Mouse (Mus musculus): Measurements from ENCODE around the gene Coa7. TPM values are rescaled to one million over a fixed set of nuclear protein-coding genes. Genes with fewer than 3 reads are reported as not detected.
"Not testable (repeated sequence)": the region's sequence is repeated elsewhere in the genome, so short reads cannot be mapped to it uniquely, and the experiment has no call there.

Gene Coa7
- total RNA-seq, 2 experiments from 2014 or later = 31.4 to 42.1 TPM

DNA sequence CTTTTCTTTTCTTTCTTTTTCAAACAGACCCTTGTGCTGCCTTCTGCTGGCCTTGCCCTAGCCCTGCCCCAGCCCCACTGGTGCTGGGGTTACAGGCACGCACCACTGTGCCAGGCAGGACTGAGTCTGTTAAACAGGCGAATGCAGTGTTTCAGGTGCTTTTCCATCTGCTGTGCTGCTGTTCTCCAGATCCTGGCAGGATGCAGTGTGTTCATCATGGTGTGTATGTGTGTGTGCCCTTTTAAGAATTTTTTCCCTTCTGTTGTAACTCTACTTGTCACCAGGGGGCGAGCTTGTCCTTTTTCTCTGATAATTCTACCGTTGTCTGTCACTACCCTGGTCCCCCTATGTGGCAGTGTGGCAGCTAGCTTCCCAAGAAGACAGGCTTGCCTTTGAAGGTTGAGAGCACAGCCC lies 11.3 kb downstream of the Coa7 start:
- peak; percentile 73 to 81 for DNase-seq (ENCODE audit: low spot score in 2 of 2)

DNA sequence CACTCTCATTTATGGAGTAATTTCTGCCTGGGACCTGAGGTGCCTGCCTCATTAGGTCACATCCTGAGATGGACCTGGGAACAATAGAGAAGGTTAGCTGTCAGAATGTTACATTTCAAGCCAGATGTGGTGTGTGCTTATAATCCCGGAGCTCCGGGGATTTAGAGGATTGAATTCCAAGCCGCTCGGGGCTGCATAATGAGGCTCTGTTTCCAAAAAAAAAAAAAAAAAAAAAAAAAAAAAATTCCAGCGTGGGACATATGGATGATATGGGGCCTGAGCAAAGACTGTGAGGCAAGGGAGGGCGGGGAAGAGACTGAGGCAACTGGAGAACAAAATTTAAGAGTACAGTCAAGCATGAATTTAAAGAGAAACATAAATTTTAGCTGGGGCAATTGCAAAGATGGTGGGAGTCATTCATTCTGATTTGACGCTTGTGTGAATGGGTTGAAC lies 16.7 kb downstream of the Coa7 start:
- no peak for DNase-seq (ENCODE audit: low spot score in 2 of 2)

DNA sequence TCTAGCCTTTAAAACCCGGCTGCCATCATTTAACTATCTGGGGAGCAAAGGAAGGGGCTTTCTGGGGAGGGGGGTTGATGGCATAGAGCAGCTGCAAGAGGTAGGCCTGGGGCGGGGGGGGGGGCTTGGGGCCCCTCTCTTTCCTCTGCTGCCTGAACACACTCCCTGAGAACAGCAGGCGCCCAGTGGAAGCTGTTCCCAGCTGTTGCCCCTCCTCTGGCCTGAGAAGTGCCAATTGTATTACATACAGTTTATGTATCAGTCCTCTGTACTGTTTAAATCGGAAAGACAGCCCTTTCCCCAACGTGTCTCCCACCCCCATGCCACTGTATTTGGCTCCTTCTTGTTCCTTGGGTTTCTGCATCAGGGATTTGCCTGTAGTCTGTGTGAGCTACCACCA lies 17.9 kb downstream of the Coa7 start:
- DNase-seq (ENCODE audit: low spot score in 2 of 2) = no peak

DNA sequence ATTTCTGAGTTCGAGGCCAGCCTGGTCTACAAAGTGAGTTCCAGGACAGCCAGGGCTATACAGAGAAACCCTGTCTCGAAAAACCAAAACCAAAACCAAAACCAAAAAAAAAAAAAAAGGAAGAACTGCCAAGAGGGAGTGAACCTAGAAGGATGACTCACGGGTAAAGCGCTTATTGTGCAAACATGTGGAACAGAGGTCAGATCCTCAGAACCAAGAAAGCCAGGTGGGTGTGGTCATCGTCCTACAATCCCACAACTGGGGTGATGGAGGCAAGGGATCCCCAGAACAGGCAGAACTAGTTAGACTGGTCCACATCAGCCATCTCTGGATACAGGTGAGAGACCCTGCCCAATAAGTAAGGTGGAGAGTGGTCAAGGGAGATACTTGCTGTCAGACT lies 19.2 kb downstream of the Coa7 start:
- no peak for DNase-seq (ENCODE audit: low spot score in 2 of 2)

DNA sequence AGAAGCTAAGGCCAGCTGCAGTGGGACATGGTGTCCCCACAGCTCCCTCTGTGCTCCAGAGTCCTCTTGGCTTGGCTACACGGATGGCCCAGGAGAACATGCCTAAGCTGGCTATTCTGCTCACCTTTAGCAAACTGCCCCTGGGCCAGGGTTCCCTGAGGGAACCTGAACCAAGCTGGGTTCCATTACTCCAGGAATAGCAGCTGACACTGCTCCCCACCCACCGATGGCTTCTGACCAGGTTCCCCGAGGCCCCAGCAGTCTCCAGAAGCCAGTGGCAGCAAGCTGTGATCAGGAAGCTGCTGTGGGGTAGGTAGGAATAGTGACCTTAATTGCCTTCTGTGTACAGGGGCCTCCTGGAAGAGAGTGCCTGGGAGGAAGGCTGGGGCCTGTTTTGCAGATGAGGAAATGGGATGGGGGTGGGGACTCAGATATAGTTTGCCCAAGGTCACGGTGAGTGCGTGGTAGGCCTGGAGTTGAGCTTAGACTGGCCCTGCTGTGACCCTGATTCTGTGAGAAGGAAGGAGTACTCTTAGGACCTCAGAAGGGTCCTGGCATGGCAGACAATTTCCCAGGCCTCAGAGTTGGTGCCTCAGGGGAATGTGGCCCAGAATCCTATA lies 20.4 kb downstream of the Coa7 start:
- no peak for DNase-seq (ENCODE audit: low spot score in 2 of 2)

DNA sequence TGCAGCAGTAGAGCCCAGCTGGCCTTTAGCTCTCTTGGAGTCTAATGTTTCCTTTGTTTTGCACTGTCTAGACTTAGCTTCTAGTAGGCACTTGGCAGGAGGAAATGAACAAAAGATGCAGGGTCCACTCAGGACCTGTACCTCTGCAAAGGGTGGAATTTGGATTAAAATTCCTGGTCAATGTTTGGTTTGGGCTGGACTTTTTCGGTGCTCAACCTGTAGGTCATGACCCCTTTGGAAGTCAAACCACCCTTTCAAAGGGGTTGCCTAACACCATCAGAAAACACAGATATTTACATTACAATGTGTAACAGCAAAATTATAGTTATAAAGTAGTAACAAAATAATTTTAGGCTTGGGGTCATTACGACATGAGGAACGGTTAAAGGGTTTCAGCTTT lies 21.1 kb downstream of the Coa7 start:
- no peak for DNase-seq (ENCODE audit: low spot score in 2 of 2)

DNA sequence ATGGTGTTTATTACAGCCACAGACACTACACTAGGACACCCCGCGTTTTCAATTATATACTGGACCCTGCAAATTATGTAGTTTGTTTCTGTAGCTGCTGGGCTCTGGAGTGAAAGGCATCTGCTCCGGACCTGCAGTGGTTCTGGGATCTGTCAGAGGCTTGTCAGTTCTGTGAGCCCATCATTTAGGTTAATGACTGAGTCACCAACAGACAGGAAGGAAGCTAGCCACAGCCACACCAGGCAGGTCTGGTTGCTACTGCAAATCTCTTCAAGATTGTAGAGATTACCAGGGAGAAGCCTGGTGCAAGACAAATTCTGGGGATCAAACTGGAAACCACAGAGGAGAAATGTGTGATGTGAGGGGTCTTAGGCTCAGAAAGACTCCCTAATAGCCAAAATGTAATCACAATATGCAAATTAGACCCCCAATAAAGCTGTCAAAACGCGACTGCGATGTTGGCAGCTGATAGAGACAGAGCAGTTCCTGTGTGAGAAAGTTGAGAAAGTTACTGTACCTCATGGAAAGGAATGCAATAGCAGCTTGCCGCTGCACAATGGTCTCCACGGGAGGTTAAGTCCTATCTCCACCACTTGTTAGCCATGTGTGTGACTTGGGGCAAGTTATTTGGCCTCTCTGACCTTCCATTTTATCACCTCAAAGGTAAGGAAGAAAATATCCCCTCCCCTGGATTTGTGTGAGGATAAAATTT lies 22.1 kb downstream of the Coa7 start:
- no peak for DNase-seq (ENCODE audit: low spot score in 2 of 2)

DNA sequence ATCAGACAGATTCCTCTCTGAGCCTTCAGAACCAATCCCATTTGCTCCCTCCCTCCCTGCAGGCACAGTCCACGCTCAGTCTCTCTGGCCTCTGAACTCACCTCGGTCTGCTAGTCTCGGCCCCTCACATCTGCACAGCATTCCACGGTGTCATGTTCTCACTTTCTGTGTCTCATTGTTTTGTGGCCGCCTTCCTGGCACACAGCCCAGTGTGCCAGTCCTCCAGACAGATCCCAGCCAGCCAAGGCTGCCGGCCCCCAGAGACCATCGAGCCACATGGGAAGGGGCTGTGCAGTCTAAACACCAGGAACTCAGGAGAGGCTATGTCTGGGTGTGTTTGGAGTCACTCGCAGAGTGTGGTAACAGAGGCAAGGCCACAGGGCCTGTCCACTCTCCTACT lies 22.9 kb downstream of the Coa7 start:
- no peak for DNase-seq (ENCODE audit: low spot score in 2 of 2)

DNA sequence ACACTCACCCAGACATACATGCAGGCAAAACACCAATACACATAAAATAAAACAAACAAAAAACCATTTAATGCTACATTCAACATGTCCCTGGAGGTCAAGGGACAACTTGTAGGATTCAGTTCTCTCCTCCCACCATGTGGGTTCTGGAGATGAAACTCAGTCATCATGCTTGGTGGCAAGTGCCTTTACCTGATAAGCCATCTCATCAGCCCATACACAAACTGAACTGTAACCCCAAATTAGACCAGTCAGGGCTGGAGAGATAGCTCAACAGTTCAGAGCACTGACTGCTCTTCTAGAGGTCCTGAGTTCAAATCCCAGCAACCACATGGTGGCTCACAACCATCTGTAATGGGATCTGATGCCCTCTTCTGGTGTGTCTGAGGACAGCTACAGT lies 25.7 kb downstream of the Coa7 start:
- DNase-seq (ENCODE audit: low spot score in 2 of 2) = not testable (repeated sequence)

DNA sequence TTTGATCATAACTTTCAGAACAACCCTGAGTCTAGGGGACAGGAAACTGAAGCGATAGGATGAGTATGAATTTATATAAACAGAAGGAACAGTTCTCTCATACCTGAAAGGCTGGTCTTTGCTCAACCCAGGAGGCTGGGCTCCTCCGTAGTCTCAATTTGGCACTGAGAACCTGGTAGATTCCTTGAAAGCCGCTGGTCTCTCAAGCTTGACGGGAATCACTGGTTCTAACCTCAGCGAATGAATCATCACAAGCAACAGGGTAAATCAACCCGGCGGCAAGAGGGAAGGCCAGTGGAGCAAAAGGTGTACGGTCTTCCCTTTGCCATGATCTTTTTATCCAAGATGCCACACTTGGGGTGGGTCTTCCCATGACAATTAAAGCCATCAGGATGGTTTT lies 29.5 kb downstream of the Coa7 start:
- no peak for DNase-seq (ENCODE audit: low spot score in 2 of 2)

DNA sequence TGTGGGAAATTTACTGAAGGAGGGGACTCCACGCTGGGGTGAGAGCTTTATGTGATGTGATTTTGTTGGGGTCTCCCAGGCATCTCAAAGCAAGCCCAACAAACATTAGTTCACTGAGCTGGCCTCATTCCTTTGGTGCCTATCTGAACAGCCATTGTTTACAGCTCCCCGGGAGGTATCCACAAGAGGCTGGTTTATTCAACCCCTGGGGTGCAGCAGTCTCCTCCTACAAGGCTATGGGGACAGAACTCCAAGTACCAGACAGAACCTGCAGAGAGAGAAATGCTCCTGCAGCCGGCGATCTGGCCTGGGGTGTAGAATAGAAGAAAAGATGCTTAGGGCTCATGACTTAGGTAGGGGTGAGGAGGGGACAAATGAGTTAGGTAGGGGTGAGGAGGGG lies 30.6 kb downstream of the Coa7 start:
- no peak for DNase-seq (ENCODE audit: low spot score in 2 of 2)

DNA sequence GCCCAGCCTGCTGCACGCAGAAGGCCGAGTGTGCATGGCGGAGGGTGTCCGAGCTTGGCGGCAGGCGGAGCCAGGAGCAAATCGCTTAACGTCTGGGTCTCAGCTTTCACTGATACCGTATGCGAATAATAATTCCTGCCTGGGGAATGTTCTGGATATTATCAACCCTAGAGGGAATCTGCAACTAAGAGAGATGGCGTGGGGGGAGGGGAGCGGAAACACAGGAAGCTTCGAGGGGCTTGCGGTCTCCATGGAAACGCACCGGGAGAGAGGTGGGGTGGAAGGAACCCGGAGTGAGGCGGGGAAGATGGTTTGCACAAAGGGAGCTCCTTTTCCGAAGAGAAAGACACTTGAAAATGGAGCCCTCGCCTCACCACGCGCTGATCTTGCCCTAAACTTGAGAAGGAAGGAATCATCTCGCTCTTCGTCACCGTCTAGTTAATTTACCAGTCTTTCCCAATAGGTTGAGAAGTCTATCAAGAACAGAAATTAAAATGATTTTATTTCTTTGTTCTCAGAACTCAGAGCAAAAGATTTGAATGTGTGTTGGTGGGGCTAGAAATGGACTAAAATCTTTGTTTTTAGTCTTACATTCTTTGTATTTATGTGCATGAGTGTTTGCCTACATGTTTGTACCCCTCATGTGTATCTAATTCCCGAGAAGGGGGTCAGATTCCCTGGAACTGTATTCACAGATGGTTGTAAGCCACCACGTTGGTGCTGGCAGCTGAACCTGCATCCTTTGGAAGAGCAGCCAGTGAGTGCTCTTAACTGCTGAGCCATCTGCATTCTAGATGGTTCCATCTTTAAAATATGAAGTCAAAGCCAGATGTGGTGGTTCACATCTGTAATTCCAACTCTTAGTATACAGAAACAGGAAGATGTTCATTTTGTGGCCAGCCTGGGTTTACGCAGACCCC lies 32.5 kb downstream of the Coa7 start:
- DNase-seq (ENCODE audit: low spot score in 2 of 2) = peak; percentile 76 to 82

DNA sequence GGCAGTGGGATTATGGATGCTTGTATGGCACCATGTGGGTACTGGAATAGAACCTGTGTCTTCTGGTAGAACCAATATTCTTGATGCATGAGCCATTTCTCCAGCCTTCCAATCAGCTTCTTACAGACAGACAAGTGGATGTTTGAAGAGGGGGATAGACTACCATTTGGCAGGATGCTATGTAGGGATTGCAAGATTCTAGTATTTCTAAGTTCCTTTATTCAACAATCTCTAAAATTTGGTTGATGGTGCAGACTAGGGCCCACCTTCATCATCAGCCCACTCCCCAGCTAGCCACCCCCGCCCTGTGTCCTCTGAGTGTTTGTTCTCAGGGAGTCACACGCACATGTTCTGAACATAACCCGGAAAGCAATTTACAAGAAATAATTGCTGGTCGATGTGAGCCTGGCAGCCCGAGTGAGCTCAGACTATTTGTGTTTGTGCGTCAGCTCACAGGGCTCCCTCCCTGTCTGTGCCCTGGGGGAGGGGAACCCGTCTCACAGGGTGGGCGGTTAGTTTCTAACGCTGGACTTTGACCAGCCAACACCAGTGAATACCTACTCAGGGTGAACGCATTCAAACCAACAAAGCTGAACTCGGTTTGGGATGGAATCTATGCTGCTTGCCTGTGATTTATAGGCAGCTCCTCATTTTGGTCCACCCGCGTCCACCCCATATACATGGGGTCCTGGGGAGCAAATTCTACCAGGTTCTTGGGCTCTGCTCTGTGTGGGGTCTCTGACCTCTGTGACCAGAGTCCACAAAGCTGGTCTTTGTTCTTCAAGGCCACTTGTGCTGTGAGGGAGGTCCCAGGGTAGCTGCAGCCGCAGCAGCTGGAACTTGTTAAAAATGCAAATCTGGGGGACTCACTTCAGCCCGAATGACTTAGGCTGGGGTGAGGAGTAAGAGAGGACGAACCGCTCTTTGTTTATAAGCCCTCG lies 34.7 kb downstream of the Coa7 start:
- DNase-seq (ENCODE audit: low spot score in 2 of 2) = peak; percentile 20 to 28

DNA sequence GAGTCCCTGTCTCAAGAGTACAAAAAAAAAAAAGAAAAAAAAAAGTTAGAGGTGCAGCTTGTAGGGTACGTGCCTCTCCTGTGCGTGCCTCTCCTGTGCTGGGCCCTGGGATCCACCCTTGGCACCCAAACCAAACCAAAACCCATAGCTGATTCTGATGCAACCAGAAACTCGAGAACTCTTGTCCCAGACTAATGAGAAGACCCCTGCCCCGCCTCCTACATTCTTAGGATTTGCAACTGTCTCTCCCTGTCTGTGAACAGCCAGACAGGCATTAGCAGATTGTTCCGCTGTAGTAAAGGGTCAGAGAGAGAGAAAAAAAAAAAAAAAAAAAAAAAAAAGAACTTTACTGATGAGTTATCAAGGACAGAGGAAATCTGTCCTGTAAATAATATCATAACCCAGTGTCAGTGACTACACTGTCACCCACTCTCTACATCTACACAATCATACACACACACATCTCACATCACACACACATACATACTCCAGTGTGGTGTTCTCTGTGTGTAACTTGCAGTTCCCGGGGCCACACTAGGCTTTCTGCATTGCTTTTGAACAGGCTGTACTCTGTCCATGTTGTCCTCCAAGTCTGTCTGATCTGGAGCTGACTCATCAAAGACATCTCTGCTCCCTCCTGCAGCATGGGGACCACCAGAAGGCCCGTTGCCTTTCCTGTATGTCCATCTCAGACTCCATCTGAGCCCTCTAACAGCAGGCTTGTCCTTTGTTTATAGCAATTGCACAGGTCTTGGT lies 35.6 kb downstream of the Coa7 start:
- DNase-seq (ENCODE audit: low spot score in 2 of 2) = no peak

DNA sequence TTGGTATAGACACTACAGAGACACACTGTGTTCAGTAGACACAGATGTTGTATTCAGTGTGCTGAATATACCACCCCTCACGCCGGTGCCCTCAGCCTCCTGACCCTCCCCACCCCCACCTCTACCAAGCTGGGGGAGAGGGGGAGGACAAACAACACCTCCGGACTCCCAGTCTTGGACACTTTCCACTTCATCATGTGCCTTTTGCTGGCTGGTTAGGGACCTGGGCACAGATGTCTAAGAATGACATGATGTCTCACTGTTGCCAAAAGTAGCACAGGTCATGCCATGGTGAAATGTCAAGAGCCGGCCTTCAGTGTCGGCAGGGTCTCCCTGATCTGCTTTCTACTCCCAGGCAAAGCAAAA lies 36.2 kb downstream of the Coa7 start:
- DNase-seq (ENCODE audit: low spot score in 2 of 2) = no peak

DNA sequence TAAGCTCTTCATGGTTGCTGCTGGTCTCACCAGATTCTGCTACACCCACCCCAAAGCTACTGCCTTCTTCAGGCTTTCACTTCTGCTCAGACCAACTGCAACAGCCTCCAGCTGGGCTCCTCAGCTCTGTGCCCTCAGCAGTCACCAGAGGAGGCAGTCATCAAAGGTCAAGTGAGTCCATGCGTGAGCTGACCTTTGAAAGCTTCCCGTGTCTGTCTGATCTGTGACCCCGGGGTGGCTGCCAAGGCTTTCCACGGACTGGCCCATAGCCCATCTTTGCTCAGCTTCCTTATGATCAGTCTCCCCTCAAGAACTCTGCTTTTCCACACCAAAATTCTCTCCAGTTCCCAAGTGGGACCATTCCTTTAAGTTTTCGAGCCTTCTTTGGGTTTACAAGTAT lies 41.3 kb downstream of the Coa7 start:
- no peak for DNase-seq (ENCODE audit: low spot score in 2 of 2)

DNA sequence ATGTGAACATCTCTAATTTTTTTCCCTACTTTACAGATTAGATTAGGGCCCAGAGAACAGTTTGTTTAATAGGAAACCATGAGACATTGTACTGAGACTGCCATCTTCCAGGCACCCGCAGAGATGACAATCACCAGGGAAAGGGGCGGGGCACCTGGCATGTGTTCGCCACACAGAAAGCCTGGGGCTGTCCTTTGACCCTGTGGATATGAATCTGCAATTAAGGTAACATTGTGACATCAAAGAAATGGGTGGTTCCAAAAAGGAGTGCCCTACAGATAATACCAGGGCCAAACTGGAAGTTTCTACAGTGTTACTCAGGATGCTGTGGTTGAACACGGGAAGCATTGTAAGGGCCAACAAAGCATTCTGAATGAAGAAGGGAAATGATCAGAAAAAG lies 42.5 kb downstream of the Coa7 start:
- no peak for DNase-seq (ENCODE audit: low spot score in 2 of 2)

DNA sequence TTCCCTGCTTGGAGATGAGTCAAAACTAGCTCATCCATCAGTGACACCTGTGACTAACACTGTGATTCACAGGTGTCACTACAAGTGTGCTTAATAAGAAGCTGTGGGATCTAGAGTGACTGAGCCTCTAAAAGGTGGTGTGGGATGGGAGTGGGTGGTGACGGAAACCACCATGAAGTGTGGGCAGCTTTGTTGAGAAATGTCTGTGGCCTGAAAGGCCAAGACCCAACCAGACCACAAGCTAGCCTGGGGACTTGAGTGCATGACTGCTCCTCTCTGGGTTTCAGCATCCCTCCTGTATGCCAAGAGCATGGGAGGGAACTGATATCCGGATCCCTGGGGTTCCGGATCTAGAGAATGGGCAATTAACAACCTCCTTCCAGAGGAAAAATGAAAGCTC lies 43.5 kb downstream of the Coa7 start:
- no peak for DNase-seq (ENCODE audit: low spot score in 2 of 2)

DNA sequence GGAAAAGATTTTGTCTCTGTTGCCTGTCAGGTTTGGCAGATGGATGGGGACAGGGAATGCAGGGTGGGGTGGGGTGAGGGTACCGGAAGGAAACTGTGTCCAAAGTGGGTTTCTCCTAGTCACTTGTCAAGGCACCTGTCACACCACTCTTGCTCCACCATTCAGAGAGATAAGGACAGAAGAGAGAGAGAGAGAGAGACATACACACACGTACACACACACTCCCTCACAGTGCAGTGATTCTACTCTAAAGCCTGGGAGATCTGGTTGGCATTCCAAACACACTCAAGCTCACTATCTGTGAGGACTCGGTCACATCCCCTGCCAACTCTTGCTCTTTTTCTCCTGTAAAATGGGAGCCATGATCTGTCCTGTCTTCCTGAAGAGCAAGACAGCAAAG lies 44.2 kb downstream of the Coa7 start:
- no peak for DNase-seq (ENCODE audit: low spot score in 2 of 2)

DNA sequence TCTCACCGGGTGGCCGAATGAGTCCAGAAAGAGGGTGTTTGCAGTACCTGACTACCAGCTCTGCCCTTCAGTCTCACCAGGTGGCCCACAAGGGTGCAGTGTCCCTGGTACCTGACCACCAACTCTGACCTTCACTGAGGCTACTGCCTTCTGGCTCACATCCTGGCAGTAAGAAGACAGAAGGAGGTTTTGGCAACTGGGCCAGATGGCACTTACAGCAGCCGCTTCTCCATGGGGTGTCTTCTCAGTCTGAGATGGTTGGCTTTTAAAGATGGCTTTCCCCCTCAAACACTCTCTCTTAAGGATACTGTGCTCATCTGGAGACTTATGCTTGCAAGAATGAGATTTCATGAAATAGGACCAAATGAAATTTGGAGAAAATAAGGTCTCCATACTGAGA lies 51.5 kb downstream of the Coa7 start:
- no peak for DNase-seq (ENCODE audit: low spot score in 2 of 2)
